Mouse (Mus musculus): ENCODE results near the gene 1700003F12Rik.

GRCm38 (mm10) chr2:154549127-154549885, 2.4 kb downstream of the 1700003F12Rik start:
- TF ChIP-seq GATA1 (IDR thresholded peaks at IDR 0.05; ENCODE audit: low read length), result no peak
- no peak for TF ChIP-seq TAL1 (IDR thresholded peaks at IDR 0.05; ENCODE audit: low read length)

Data from erythroblast, embryonic 14.5 days (primary cell).